Mouse (Mus musculus) embryonic facial prominence, embryonic 11.5 days (tissue): ENCODE measurements around the gene Adcy9. TPM values are rescaled to one million over a fixed set of nuclear protein-coding genes. Genes with fewer than 3 reads are reported as not detected.

Source experiments
- ATAC-seq: fragments of 200-750 bp; cut with Nextera tagmentation; replicated peaks from 2 replicates; pipeline ENCODE4 v1.8.0; 2017; ENCODE audit warnings: low read depth; ENCODE audit not compliant: insufficient number of reproducible peaks, low FRiP score, low TSS enrichment
- DNase-seq: peaks from one replicate; pipeline ENCODE4 v3.0.0-alpha.2; 2015; ENCODE audit warnings: low spot score
- H3K27ac ChIP-seq: fragments of 300-500 bp; sonication (generic); replicated peaks from 2 replicates; pipeline ENCODE4 v1.5.1; 2014; ENCODE audit warnings: mild to moderate bottlenecking, low read depth, low read length, control low read depth
- H3K27me3 ChIP-seq: fragments of 300-500 bp; sonication (generic); 2 replicates; pipeline ENCODE4 v1.6.1; 2014; ENCODE audit warnings: mild to moderate bottlenecking, low read length, moderate library complexity, mixed read lengths; ENCODE audit not compliant: control insufficient read depth, insufficient read depth
- H3K36me3 ChIP-seq: fragments of 300-500 bp; sonication (generic); replicated peaks from 2 replicates; pipeline ENCODE4 v1.6.1; 2014; ENCODE audit warnings: low read depth, mild to moderate bottlenecking, low read length, moderate library complexity, mixed read lengths; ENCODE audit not compliant: control insufficient read depth, insufficient read depth
- H3K4me1 ChIP-seq: fragments of 300-500 bp; sonication (generic); 2 replicates; pipeline ENCODE4 v1.6.1; 2014; ENCODE audit warnings: low read length, mixed read lengths; ENCODE audit not compliant: control insufficient read depth, insufficient read depth
- H3K4me2 ChIP-seq: fragments of 300-500 bp; sonication (generic); 2 replicates; pipeline ENCODE4 v1.6.1; 2014; ENCODE audit warnings: low read depth, mild to moderate bottlenecking, control low read depth, low read length, moderate library complexity
- H3K4me3 ChIP-seq: fragments of 300-500 bp; sonication (generic); 2 replicates; pipeline ENCODE4 v1.5.1; 2014; ENCODE audit warnings: low read depth, low read length, control low read depth
- H3K9ac ChIP-seq: fragments of 300-500 bp; sonication (generic); replicated peaks from 2 replicates; pipeline ENCODE4 v1.6.1; 2014; ENCODE audit warnings: mild to moderate bottlenecking, control low read depth, low read length
- H3K9me3 ChIP-seq: fragments of 300-500 bp; sonication (generic); replicated peaks from 2 replicates; pipeline ENCODE4 v1.6.1; 2016; ENCODE audit warnings: mild to moderate bottlenecking, low read length, inconsistent platforms, mixed read lengths; ENCODE audit not compliant: control insufficient read depth
- WGBS: fragments of 180-500 bp; shearing (Covaris S2); extraction: QIAGEN DNeasy Blood & Tissue Kit; methylation state at CpG from one replicate; pipeline ENCODE4 v1.1.7; 2014; 5-methylcytosine and 5-hydroxymethylcytosine counted together
- polyA plus RNA-seq: library from polyadenylated mRNA; unstranded; fragments of >200 nt; fragmentation: Nextera tagmentation; extraction: Ambion mirVana; gene quantifications from 2 replicates; pipeline ENCODE4 v1.2.1, GENCODE M21; 2014

The Adcy9 gene
- polyA plus RNA-seq, 1 experiment from 2014 or later: 0.67 TPM

GRCm38 (mm10) chr16:4371039-4371438, 49.3 kb downstream of the Adcy9 start:
- no peak overlapping the region for H3K4me3 ChIP-seq
- DNase-seq (no peak), ATAC-seq (no peak)
- H3K9me3 ChIP-seq: no peaks in the 10 kb centered on the region
- no peak overlapping the region for H3K4me2 ChIP-seq
- no peak overlapping the region for H3K27ac ChIP-seq
- H3K4me1 ChIP-seq: no peaks in the 10 kb centered on the region
- H3K27me3 ChIP-seq: no peaks in the 10 kb centered on the region
- H3K9ac ChIP-seq: no peak overlapping the region
- H3K36me3 ChIP-seq: no peaks in the 10 kb centered on the region
- WGBS: 74% methylated on average over 2 of the region's 2 CpGs

GRCm38 (mm10) chr16:4370141-4370541, 50.2 kb downstream of the Adcy9 start:
- no peak overlapping the region for H3K9ac ChIP-seq
- no peaks in the 10 kb centered on the region for H3K36me3 ChIP-seq
- H3K27me3 ChIP-seq: no peaks in the 10 kb centered on the region
- H3K4me1 ChIP-seq: no peaks in the 10 kb centered on the region
- no peak overlapping the region for H3K27ac ChIP-seq
- H3K4me2 ChIP-seq: no peak overlapping the region
- no peaks in the 10 kb centered on the region for H3K9me3 ChIP-seq
- no peak for DNase-seq
- H3K4me3 ChIP-seq: no peak overlapping the region
- WGBS: 71% methylated on average over 10 of the region's 10 CpGs
- ATAC-seq: no peak

GRCm38 (mm10) chr16:4367930-4368329, 52.4 kb downstream of the Adcy9 start:
- 43% methylated on average over 3 of the region's 3 CpGs for WGBS
- Histone ChIP-seq H3K9me3 (no peaks in the 10 kb centered on the region), H3K27ac (no peak overlapping the region), H3K27me3 (no peaks in the 10 kb centered on the region), H3K36me3 (no peaks in the 10 kb centered on the region), H3K4me3 (no peak overlapping the region), H3K4me2 (no peak overlapping the region), H3K9ac (no peak overlapping the region), H3K4me1 (no peaks in the 10 kb centered on the region)
- ATAC-seq (no peak), DNase-seq (no peak)

- Histone ChIP-seq H3K27ac (no peak overlapping the region), H3K9me3 (no peaks in the 10 kb centered on the region), H3K4me3 (no peak overlapping the region), H3K27me3 (no peaks in the 10 kb centered on the region), H3K4me2 (no peak overlapping the region), H3K4me1 (no peaks in the 10 kb centered on the region), H3K9ac (no peak overlapping the region), H3K36me3 (no peaks in the 10 kb centered on the region)
- ATAC-seq: no peak
- 86% methylated on average over 1 of the region's 1 CpGs for WGBS
- no peak for DNase-seq
Observed at GRCm38 (mm10) chr16:4367291-4367690, 53.0 kb downstream of the Adcy9 start.

GRCm38 (mm10) chr16:4366671-4367070, 53.6 kb downstream of the Adcy9 start:
- Histone ChIP-seq H3K4me3 (no peak overlapping the region), H3K9ac (no peak overlapping the region), H3K4me2 (no peak overlapping the region), H3K4me1 (no peaks in the 10 kb centered on the region), H3K36me3 (no peaks in the 10 kb centered on the region), H3K9me3 (no peaks in the 10 kb centered on the region), H3K27ac (no peak overlapping the region), H3K27me3 (no peaks in the 10 kb centered on the region)
- DNase-seq: no peak
- no peak for ATAC-seq
- WGBS: 92% methylated on average over 3 of the region's 3 CpGs

- 92% methylated on average over 4 of the region's 4 CpGs for WGBS
- H3K27me3 ChIP-seq: no peaks in the 10 kb centered on the region
Observed at GRCm38 (mm10) chr16:4363341-4364116, 56.8 kb downstream of the Adcy9 start.

GRCm38 (mm10) chr16:4355260-4356043, 64.8 kb downstream of the Adcy9 start:
- no peaks in the 10 kb centered on the region for H3K36me3 ChIP-seq
- no peak overlapping the region for H3K27ac ChIP-seq
- no peaks in the 10 kb centered on the region for H3K27me3 ChIP-seq
- no peaks in the 10 kb centered on the region for H3K9me3 ChIP-seq
- no peaks in the 10 kb centered on the region for H3K4me1 ChIP-seq
- no peak for ATAC-seq
- DNase-seq: no peak
- no peak overlapping the region for H3K4me3 ChIP-seq
- no peak overlapping the region for H3K9ac ChIP-seq
- WGBS: 65% methylated on average over 4 of the region's 4 CpGs
- H3K4me2 ChIP-seq: no peak overlapping the region

More at GRCm38 (mm10) chr16:4363341-4364116, 56.8 kb downstream of the Adcy9 start:
- DNase-seq (no peak), ATAC-seq (no peak)
- H3K9ac ChIP-seq: no peak overlapping the region
- no peak overlapping the region for H3K4me3 ChIP-seq
- H3K4me1 ChIP-seq: no peaks in the 10 kb centered on the region
- H3K9me3 ChIP-seq: no peaks in the 10 kb centered on the region
- no peak overlapping the region for H3K27ac ChIP-seq
- no peaks in the 10 kb centered on the region for H3K36me3 ChIP-seq
- no peak overlapping the region for H3K4me2 ChIP-seq

- no peak overlapping the region for H3K27ac ChIP-seq
- 94% methylated on average over 7 of the region's 7 CpGs for WGBS
- no peak for ATAC-seq
- no peak overlapping the region for H3K4me2 ChIP-seq
- no peak overlapping the region for H3K4me3 ChIP-seq
- H3K4me1 ChIP-seq: no peaks in the 10 kb centered on the region
- no peaks in the 10 kb centered on the region for H3K27me3 ChIP-seq
- H3K9ac ChIP-seq: no peak overlapping the region
- DNase-seq: no peak
- H3K9me3 ChIP-seq: no peaks in the 10 kb centered on the region
- no peaks in the 10 kb centered on the region for H3K36me3 ChIP-seq
Observed at GRCm38 (mm10) chr16:4342579-4342978, 77.7 kb downstream of the Adcy9 start.
